Mouse (Mus musculus): ENCODE data around the gene Zbtb45. TPM values are rescaled to one million over a fixed set of nuclear protein-coding genes. Genes with fewer than 3 reads are reported as not detected.
A peak's percentile ranks its signal among the peaks of the same experiment; 100 is the strongest.

Zbtb45 gene
- total RNA-seq, 2 experiments from 2014 or later: 11.7 to 13.6 TPM

DNA sequence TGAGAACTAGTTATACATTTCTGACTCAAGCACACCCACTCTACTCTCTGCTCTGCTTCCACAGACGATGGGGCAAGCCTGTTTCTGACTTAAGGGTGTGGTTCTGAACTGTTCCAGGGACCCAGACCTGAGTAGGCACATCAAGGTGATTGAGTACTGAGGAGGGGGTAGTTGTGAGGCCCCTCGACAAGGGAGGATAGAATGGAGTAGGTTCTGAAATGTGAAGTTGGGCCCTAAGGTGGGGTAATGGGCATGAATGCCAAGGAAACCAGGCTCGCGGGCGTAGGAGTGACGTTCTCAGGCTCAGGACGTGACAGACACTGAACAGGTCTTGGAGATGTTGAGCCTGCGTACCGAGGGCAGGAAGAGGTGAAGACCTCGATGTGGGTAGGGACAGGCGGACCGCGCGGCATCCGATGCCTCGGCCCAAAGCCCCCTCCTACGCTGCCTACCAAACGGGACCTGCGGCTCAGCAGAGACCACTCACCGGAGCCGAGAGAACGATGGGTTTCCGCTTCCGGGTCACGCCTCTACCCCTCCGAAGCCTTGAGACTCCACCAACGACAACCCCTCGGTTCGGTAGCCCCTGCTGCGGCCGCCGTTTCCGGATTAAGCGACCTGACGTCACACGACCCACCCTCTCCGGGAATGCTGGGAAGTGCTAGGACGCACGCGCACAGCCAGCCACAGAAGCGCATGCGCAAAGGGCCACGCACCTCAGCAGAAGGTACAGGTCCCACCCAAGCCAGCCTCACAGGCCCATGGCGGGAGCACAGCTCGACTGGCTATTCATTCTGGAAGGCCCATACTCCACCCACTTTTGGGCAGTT is 24.5 kb upstream of the Zbtb45 start, which contains the start of gene Chmp2a:
Chmp2a (minus strand) TSS at position 660 of the 830 bp plus-strand sequence.
- peak; percentile 97 to 98 for DNase-seq

GRCm38 (mm10) chr7:13033451-13034147 is 23.8 kb upstream of the Zbtb45 start:
- no peak for DNase-seq

DNA sequence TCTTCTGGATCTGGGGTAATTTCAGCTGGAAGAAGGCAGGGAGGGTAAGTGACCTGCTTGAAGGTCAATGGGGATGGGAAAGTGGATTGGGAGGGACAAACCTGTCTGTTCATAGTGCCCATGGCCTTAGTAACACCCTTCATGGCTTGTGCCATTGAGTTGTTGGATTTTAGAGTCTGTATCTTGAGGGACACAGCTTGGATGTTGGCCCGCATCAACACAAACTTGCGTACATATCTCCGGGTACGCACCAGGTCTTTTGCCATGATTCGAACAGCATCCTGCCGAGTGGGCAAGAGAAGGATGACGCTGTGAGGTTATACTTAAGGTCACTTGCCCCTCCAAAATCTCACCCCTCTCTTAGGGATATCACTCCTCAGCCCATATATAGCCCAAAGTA is 22.7 kb upstream of the Zbtb45 start:
- no peak for DNase-seq

DNA sequence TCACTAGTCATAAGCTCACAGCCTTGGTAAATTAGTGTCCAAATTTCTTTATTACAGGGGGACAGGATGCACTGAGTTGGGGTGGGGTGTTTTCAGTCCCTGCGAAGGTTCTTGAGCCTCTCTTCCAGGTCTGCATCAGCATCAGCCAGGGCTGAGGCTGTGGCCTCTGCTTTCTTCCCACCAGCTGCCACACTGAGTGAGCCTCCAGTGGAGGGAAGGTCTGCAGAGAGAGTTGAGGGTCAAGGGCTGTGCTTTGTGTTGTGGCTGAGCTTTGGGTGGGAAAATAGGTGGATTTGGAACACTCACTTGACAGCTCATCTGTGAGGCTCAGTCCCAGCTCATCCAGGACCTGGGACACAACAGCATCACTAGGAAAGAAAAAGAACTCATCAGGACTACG is 22.1 kb upstream of the Zbtb45 start:
- no peak for DNase-seq

- DNase-seq: no peak
Observed at GRCm38 (mm10) chr7:13031069-13031468, 21.2 kb upstream of the Zbtb45 start.

- DNase-seq: no peak
Observed at GRCm38 (mm10) chr7:13028986-13029385, 19.2 kb upstream of the Zbtb45 start.

DNA sequence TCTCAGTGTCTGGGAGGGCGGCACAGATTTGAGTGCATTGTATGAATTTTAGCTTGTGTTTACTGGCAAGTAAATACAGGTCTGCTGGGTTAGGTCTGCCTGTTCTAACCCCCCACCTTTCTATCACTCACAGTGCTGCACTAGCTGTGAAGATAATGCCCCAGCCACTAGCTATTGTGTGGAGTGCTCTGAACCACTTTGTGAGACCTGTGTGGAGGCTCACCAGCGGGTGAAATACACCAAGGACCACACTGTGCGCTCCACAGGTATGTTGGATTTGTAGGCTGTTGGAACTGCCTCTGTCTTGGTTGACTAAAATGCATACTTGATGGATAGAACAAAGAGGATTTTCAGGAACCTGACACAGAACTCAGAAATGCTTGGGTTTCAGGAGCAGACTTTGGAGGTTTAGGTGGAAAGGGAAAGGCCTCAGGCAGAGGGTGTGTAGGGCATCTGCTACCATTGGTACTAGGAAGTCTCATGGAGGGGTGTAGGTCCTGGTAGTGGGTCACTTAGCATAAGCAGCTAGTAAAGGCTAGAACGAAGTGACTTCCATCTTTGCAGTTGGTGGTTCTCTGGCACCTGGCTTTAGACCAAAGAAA is 15.8 kb upstream of the Zbtb45 start:
- DNase-seq: no peak

- peak; percentile 79 to 89 for DNase-seq
Observed at GRCm38 (mm10) chr7:13024805-13025204, 15.0 kb upstream of the Zbtb45 start.

DNA sequence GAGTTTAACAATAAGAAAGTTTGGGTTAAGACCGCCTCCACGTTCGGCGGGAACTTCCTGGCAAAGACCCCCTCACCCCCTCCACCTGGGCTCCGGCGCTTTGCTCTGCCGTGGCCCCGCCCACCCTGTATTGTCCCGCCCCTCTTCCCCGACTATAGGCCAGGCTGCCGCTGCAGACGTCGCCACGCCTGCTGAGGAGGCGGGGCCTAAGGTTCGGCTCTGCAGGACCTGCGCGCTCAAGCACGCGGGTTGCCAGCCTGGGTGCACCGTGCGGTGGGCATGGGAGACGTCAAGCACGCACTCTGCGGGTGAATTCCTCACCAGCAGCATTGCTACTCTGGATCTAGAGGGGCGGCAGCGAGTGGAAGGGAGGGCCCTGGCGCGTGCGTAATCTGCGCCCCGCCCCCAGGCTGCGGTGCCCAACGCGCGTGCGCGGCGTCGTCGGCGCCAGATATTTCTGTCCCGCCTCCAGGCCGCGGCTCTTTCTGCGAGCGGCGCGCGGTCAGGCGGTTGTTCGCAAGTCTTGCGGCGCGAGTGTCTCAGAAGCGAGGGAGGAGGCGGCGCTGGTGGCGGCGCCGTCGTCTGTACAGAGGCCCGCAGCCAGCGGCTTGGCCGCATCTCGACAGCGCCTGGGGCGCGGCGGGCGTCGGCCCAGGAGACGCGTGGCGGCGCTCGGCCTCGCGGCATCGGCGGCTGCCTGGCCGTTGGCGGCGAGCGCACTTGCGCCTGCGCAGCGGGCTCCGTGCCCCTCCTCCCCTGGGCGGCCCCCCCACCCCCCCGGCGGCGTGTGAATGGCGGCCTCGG is 14.3 kb upstream of the Zbtb45 start:
- DNase-seq: peak; percentile 92 to 94

GRCm38 (mm10) chr7:13022773-13023535 is 13.1 kb upstream of the Zbtb45 start:
- DNase-seq: peak; percentile 81 to 86

- no peak for DNase-seq
Observed at GRCm38 (mm10) chr7:13015217-13015616, 5.4 kb upstream of the Zbtb45 start.

- no peak for DNase-seq
Observed at GRCm38 (mm10) chr7:13014275-13014839, 4.5 kb upstream of the Zbtb45 start.

- DNase-seq: no peak
Observed at GRCm38 (mm10) chr7:13013671-13014070, 3.8 kb upstream of the Zbtb45 start.

GRCm38 (mm10) chr7:13009143-13010004 is 460 bp downstream of the Zbtb45 start:
- peak; percentile 91 to 92 for DNase-seq

DNA sequence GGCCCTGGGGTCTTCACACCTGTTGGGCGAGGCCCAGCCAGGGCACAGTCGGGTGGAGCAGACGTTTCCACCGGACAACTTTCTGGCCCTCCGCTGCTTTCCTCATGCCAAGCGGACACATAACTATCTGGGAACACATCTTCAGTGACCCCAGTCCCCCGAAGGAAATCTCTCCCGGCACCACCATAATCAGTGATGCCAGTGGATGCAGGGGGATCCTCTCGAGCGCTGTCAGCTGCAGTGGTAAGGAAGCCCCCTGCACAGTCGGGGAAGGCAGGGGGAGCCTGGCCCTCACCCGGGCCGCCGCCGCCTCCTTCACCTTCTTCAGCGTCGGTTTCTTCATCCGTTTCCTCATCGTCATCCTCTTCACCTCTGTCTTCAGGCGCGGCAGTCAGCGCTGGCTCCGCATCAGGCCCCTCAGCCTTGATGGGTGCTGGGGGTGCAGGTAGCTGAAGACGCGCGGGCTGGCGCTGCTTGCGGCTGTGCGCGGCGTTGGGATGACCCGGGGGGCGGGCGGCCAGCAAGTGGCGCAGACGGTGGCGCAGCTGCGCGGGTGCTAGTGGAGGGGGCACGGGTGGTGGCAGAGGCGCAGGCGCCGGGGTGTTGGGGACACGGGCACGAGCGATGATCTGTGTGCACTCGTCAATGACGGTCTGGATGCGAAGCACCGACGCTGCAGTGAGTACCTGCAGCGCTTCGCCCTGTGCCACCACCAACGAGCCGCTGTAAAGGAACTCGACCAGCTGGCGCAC is 2.3 kb downstream of the Zbtb45 start:
- no peak for DNase-seq

GRCm38 (mm10) chr7:13006531-13006930 is 3.3 kb downstream of the Zbtb45 start:
- no peak for DNase-seq

GRCm38 (mm10) chr7:13006011-13006410 is 3.8 kb downstream of the Zbtb45 start:
- no peak for DNase-seq

GRCm38 (mm10) chr7:13003380-13003779 is 6.5 kb downstream of the Zbtb45 start:
- no peak for DNase-seq

GRCm38 (mm10) chr7:13001584-13001983 is 8.2 kb downstream of the Zbtb45 start:
- no peak for DNase-seq
